Mouse (Mus musculus) C2C12 (cell line): ENCODE measurements around the gene Bora.

ENCODE experiments used
- CEBPB ChIP-seq: IDR thresholded peaks from one replicate; pipeline ENCODE4 v1.6.1; 2011; ENCODE audit warnings: low read depth, mild to moderate bottlenecking, control low read depth, moderate library complexity
- CTCF ChIP-seq: IDR thresholded peaks from one replicate; pipeline ENCODE4 v1.5.1; 2011; ENCODE audit not compliant: control insufficient read depth, insufficient read depth, insufficient read length
- MAX ChIP-seq: IDR thresholded peaks from one replicate; pipeline ENCODE4 v1.6.1; 2011; ENCODE audit warnings: mild to moderate bottlenecking, control low read depth
- MYOG ChIP-seq: IDR thresholded peaks from one replicate; pipeline ENCODE4 v1.6.1; 2011; ENCODE audit not compliant: control insufficient read depth, insufficient read length; ENCODE audit errors: extremely low read depth

DNA sequence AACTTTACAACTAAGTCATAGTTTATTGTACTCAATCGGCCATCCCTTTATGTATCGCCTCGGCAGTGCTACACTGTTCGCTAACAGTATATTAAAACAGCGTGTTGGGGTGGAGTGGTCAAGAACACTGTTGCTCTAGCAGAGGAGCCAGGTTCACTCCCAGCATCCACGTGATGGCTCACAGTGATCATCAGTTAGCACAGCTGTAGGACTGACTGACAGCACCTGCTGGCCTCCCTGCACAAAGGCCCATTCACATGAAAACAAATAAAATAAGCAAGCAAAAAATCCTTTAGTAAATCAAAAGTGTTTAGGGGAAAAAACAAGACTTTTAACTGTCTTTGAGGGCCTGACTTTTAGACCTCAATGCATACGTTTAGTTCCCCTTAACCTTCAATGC lies 42.9 kb downstream of the Bora start:
- no peak for TF ChIP-seq CTCF
- TF ChIP-seq MAX, result no peak
- no peak for TF ChIP-seq MYOG
- no peak for TF ChIP-seq CEBPB
